Mouse (Mus musculus) brain, adult 10 weeks (tissue): ENCODE data around the gene Olfr1134. TPM values are rescaled to one million over a fixed set of nuclear protein-coding genes. Genes with fewer than 3 reads are reported as not detected.

ENCODE experiments used
- polyA plus RNA-seq: library from polyadenylated mRNA; stranded (reverse); fragments of 350-450 nt; fragmentation: Illumina TruSeq; extraction: RNeasy Lipid Tissue Mini Kit (QIAGEN cat#74804); gene quantifications from one replicate; pipeline ENCODE4 v1.2.3, GENCODE M21; 2015; ENCODE audit warnings: low read depth, low replicate concordance

The Olfr1134 gene
- not detected for polyA plus RNA-seq

GRCm38 (mm10) chr2:87658360-87658759 is at the start of gene Olfr1134:
Gene Olfr1134, minus strand, starts transcription at chr2:87658460.

GRCm38 (mm10) chr2:87693847-87694246 is 35.6 kb upstream of the Olfr1134 start, which contains the start of gene Olfr1136:
Gene Olfr1136, minus strand, starts transcription at chr2:87693947.

GRCm38 (mm10) chr2:87673564-87673963 is 15.3 kb upstream of the Olfr1134 start, which contains the start of gene Olfr1135:
Gene Olfr1135, minus strand, starts transcription at chr2:87673664.

DNA sequence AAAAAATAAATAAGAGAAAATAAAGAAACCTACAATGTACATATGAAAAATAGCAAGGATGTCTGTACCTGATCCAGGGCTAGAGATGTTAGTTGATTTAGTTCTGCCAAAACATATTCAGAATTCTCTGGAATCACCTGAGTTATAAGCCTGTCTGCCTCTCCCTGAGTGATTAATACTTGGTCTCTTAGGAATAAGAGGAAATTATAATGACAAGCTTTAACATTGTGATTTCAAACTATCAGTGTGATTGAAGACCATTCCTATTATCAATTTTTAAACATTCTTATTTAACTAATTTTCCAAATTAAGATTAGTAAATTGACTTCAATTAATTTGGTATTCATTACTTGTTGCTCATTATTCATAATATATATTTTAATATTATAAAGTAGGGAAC is 11.0 kb downstream of the Olfr1134 start, which contains the start of gene Olfr1133:
Olfr1133 (minus strand) TSS at position 101 of the 400 bp plus-strand sequence.

GRCm38 (mm10) chr2:87637435-87637834 is 20.8 kb downstream of the Olfr1134 start, which contains the start of gene Olfr1132:
Gene Olfr1132, minus strand, starts transcription at chr2:87637535.

DNA sequence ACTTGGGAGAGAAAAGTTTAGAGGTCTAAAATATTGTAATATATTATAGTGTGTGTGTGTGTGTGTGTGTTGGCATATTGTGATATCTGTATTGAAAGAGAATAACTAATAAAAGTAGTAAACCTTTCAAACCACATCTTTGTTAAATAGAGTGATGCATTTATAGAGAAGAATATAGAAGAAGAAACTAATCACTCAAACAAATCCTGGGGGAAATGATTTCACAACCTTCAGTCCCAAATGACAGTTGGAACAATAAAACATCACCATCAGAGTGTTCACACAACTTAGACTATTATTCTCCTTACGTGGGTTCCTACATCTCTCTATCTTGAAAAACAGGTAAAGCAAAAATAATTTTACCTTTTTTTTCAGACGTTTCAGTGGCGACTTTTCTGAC is 31.5 kb downstream of the Olfr1134 start, which contains the start of gene Olfr1131:
Olfr1131 (plus strand) TSS at position 301 of the 400 bp plus-strand sequence.

GRCm38 (mm10) chr2:87605912-87606311 is 52.3 kb downstream of the Olfr1134 start, which contains the start of gene Olfr1130:
Gene Olfr1130, plus strand, starts transcription at chr2:87606212.

Other genes with a start within 250 kb of the Olfr1134 start
- gene Olfr1123, start 241.8 kb downstream of the Olfr1134 start, polyA plus RNA-seq = not detected
- not detected for gene Olfr1124, start 228.2 kb downstream of the Olfr1134 start, polyA plus RNA-seq
- not detected for gene Olfr1126, start 204.5 kb downstream of the Olfr1134 start, polyA plus RNA-seq
- gene Pramel7, start 161.4 kb downstream of the Olfr1134 start, polyA plus RNA-seq = not detected
- gene Pramel6, start 151.9 kb downstream of the Olfr1134 start, polyA plus RNA-seq = not detected
- gene Olfr153, start 126.7 kb downstream of the Olfr1134 start, polyA plus RNA-seq = not detected
- gene Olfr1128, start 112.9 kb downstream of the Olfr1134 start, polyA plus RNA-seq = not detected
- gene Olfr1129, start 84.6 kb downstream of the Olfr1134 start, polyA plus RNA-seq = not detected
- not detected for gene Olfr1130, start 52.2 kb downstream of the Olfr1134 start, polyA plus RNA-seq
- gene Olfr1131, start 31.4 kb downstream of the Olfr1134 start, polyA plus RNA-seq = not detected
- gene Olfr1132, start 20.9 kb downstream of the Olfr1134 start, polyA plus RNA-seq = not detected
- not detected for gene Olfr1133, start 11.1 kb downstream of the Olfr1134 start, polyA plus RNA-seq
- gene Olfr1135, start 15.2 kb upstream of the Olfr1134 start, polyA plus RNA-seq = not detected
- gene Olfr1136, start 35.5 kb upstream of the Olfr1134 start, polyA plus RNA-seq = not detected
- gene Olfr1137, start 54.7 kb upstream of the Olfr1134 start, polyA plus RNA-seq = not detected
- not detected for gene Olfr1138, start 81.5 kb upstream of the Olfr1134 start, polyA plus RNA-seq
- not detected for gene Olfr1140, start 85.3 kb upstream of the Olfr1134 start, polyA plus RNA-seq
- not detected for gene Olfr1141, start 95.5 kb upstream of the Olfr1134 start, polyA plus RNA-seq
- gene Olfr152, start 121.0 kb upstream of the Olfr1134 start, polyA plus RNA-seq = not detected
- gene Olfr1143, start 142.1 kb upstream of the Olfr1134 start, polyA plus RNA-seq = not detected
- not detected for gene Olfr1145, start 151.4 kb upstream of the Olfr1134 start, polyA plus RNA-seq
- gene Olfr1148, start 172.1 kb upstream of the Olfr1134 start, polyA plus RNA-seq = not detected
- not detected for gene Olfr1150-ps1, start 185.5 kb upstream of the Olfr1134 start, polyA plus RNA-seq
- gene Olfr1151, start 197.4 kb upstream of the Olfr1134 start, polyA plus RNA-seq = not detected
- not detected for gene Olfr1152, start 208.0 kb upstream of the Olfr1134 start, polyA plus RNA-seq
- not detected for gene Olfr1153, start 236.5 kb upstream of the Olfr1134 start, polyA plus RNA-seq
- gene Olfr1154, start 246.7 kb upstream of the Olfr1134 start, polyA plus RNA-seq = not detected